Mouse (Mus musculus): ENCODE measurements around the gene Elovl5. TPM values are rescaled to one million over a fixed set of nuclear protein-coding genes. Genes with fewer than 3 reads are reported as not detected.

The Elovl5 gene
- polyA plus RNA-seq, 1 experiment from 2014 or later = 56.0 TPM

DNA sequence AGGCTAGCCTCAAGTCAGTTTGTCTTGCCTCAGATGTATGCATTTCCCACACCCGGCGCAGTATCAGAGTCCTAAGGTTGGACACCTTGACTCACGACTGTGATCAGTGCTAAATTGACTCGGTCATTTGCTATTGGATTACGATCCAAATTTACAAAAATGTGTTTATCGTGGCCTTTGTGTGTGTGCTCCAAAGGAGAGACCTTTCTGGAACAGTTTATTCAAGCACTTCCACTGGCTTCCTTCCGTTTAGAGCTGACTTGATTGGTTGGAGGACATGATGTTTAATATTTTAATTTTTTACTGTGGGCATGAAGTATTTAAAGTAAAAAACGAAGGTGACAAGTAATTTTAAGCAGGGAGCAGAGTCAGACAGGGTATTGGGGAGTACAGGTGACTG is 38.8 kb downstream of the Elovl5 start:
- no peak overlapping the region for H3K9ac ChIP-seq (ENCODE audit: low read depth, low read length)
- H3K4me1 ChIP-seq (replicated peaks; ENCODE audit: control insufficient read depth, insufficient read depth, low read length) = peaks cover 15% of the 10 kb centered on the region
- WGBS = 85% methylated on average over 8 of the region's 8 CpGs
- ATAC-seq (replicated peaks; ENCODE audit: low FRiP score) (no peak), DNase-seq (ENCODE audit: low spot score) (no peak)
- no peaks in the 10 kb centered on the region for H3K9me3 ChIP-seq (ENCODE audit: control insufficient read depth, low read length)
- H3K36me3 ChIP-seq (ENCODE audit: control insufficient read depth, insufficient read depth, low read length) = peaks cover 1% of the 10 kb centered on the region; the same call in 1 of the 2 replicates
- H3K4me2 ChIP-seq = no peak overlapping the region
- no peaks in the 10 kb centered on the region for H3K27me3 ChIP-seq (replicated peaks; ENCODE audit: control insufficient read depth, insufficient read depth, low read length)
- H3K27ac ChIP-seq (ENCODE audit: low read depth, low read length) = no peak overlapping the region
- H3K4me3 ChIP-seq (ENCODE audit: low read depth, low read length) = no peak overlapping the region

DNA sequence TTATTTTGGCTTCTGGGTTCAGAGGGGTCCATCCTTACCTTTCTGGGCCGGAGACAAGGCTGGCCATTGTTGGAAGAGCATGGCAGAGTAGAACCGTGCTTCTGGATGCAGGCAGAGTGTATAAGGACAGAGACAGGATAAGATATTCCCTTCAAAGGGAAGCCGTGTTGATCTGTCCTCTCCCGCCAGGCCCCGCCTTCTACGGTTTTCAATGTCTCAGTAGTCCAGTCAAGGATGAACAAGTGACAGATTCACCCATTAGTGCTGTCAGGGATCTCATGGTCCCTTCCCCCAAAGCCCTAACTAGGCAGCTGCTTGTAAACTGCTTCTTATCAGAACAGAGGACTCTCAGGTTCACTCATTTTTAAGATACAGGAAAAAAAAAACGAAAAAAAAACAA is 41.2 kb downstream of the Elovl5 start:
- Histone ChIP-seq H3K9ac (ENCODE audit: low read depth, low read length) (no peak overlapping the region), H3K27ac (ENCODE audit: low read depth, low read length) (no peak overlapping the region), H3K4me3 (ENCODE audit: low read depth, low read length) (no peak overlapping the region), H3K36me3 (ENCODE audit: control insufficient read depth, insufficient read depth, low read length) (peaks cover 4% of the 10 kb centered on the region; the same call in 1 of the 2 replicates), H3K4me1 (replicated peaks; ENCODE audit: control insufficient read depth, insufficient read depth, low read length) (peaks cover 13% of the 10 kb centered on the region), H3K27me3 (replicated peaks; ENCODE audit: control insufficient read depth, insufficient read depth, low read length) (no peaks in the 10 kb centered on the region), H3K4me2 (no peak overlapping the region), H3K9me3 (ENCODE audit: control insufficient read depth, low read length) (no peaks in the 10 kb centered on the region)
- ATAC-seq (replicated peaks; ENCODE audit: low FRiP score) = no peak
- DNase-seq (ENCODE audit: low spot score) = no peak
- 90% methylated on average over 7 of the region's 7 CpGs for WGBS

DNA sequence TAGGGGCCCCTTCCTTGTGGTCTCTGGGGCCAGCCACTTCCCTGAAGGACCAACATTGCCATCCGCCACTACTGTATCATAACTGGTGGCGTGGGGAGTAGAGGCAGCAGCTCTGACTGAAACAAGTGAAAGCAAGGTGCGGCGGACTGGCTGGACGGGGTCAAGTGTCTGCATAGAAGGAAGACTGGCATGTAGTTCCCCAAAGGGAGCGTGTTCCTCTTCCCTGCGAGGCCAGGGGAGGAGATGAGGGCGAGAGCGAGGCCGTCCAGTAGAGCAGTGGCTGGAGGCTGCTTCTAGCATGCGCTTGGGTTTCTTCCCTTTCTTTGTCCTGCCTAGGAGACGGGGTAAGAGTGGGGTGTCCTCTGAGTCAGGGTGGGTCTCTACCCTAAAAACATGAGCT is 42.6 kb downstream of the Elovl5 start:
- ATAC-seq (replicated peaks; ENCODE audit: low FRiP score) = no peak
- Histone ChIP-seq H3K4me1 (replicated peaks; ENCODE audit: control insufficient read depth, insufficient read depth, low read length) (peaks cover 7% of the 10 kb centered on the region), H3K27ac (ENCODE audit: low read depth, low read length) (no peak overlapping the region), H3K9ac (ENCODE audit: low read depth, low read length) (no peak overlapping the region), H3K9me3 (ENCODE audit: control insufficient read depth, low read length) (no peaks in the 10 kb centered on the region), H3K27me3 (replicated peaks; ENCODE audit: control insufficient read depth, insufficient read depth, low read length) (no peaks in the 10 kb centered on the region), H3K4me3 (ENCODE audit: low read depth, low read length) (no peak overlapping the region), H3K4me2 (no peak overlapping the region), H3K36me3 (ENCODE audit: control insufficient read depth, insufficient read depth, low read length) (peaks cover 4% of the 10 kb centered on the region; the same call in 1 of the 2 replicates)
- 76% methylated on average over 12 of the region's 12 CpGs for WGBS
- no peak for DNase-seq (ENCODE audit: low spot score)

DNA sequence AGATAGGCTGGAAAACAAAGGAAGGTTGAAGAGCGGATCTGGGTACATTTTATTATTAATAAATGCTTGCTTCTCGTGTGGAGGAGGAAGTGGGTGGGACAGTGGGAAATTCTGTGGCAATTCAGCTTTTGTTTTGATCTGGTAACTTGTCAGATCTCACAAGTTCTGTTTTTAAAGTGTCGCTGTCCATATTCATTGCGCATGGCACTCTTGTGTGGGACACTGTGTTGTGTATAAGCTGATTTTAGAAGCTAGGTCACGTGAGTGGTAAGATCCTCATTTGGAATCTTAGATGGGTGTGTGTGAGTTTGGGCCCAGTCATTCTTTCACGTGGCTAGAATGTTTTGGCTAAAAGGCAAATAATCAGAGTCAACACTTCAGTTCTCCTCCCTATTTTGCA is 44.2 kb downstream of the Elovl5 start:
- Histone ChIP-seq H3K27me3 (replicated peaks; ENCODE audit: control insufficient read depth, insufficient read depth, low read length) (no peaks in the 10 kb centered on the region), H3K27ac (ENCODE audit: low read depth, low read length) (no peak overlapping the region), H3K4me3 (ENCODE audit: low read depth, low read length) (no peak overlapping the region), H3K36me3 (ENCODE audit: control insufficient read depth, insufficient read depth, low read length) (peaks cover 4% of the 10 kb centered on the region; the same call in 1 of the 2 replicates), H3K4me2 (no peak overlapping the region), H3K9me3 (ENCODE audit: control insufficient read depth, low read length) (no peaks in the 10 kb centered on the region), H3K4me1 (replicated peaks; ENCODE audit: control insufficient read depth, insufficient read depth, low read length) (no peaks in the 10 kb centered on the region), H3K9ac (ENCODE audit: low read depth, low read length) (no peak overlapping the region)
- DNase-seq (ENCODE audit: low spot score) (no peak), ATAC-seq (replicated peaks; ENCODE audit: low FRiP score) (no peak)
- WGBS = 82% methylated on average over 6 of the region's 6 CpGs

DNA sequence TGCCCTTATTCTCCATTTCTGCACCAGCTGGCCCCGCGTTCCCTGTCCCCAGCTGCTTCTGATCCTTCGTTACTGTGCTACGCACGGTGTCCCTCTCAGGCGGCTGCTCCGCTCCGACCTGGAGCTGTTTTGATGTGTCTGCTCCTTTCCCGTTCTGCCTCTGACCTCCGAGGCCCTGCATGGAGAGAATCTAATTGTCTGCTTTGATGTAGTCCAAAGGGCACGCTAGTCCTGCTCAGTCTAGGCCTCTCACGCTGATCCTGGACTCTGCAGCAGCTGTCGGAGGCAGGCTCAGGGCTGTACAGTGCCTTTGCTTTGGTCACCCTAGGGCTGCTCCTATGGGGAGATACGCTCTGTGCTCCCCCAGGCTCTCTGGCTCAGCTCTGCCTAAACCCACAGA is 46.9 kb downstream of the Elovl5 start:
- H3K4me3 ChIP-seq (ENCODE audit: low read depth, low read length) = no peak overlapping the region
- WGBS = 70% methylated on average over 14 of the region's 14 CpGs
- no peak for DNase-seq (ENCODE audit: low spot score)
- no peak overlapping the region for H3K4me2 ChIP-seq
- no peaks in the 10 kb centered on the region for H3K27me3 ChIP-seq (replicated peaks; ENCODE audit: control insufficient read depth, insufficient read depth, low read length)
- H3K9me3 ChIP-seq (ENCODE audit: control insufficient read depth, low read length) = no peaks in the 10 kb centered on the region
- no peaks in the 10 kb centered on the region for H3K4me1 ChIP-seq (replicated peaks; ENCODE audit: control insufficient read depth, insufficient read depth, low read length)
- peaks cover 4% of the 10 kb centered on the region; the same call in 1 of the 2 replicates for H3K36me3 ChIP-seq (ENCODE audit: control insufficient read depth, insufficient read depth, low read length)
- H3K27ac ChIP-seq (ENCODE audit: low read depth, low read length) = no peak overlapping the region
- H3K9ac ChIP-seq (ENCODE audit: low read depth, low read length) = no peak overlapping the region
- ATAC-seq (replicated peaks; ENCODE audit: low FRiP score) = peak; percentile 65; the same call in 1 of the 2 replicates

DNA sequence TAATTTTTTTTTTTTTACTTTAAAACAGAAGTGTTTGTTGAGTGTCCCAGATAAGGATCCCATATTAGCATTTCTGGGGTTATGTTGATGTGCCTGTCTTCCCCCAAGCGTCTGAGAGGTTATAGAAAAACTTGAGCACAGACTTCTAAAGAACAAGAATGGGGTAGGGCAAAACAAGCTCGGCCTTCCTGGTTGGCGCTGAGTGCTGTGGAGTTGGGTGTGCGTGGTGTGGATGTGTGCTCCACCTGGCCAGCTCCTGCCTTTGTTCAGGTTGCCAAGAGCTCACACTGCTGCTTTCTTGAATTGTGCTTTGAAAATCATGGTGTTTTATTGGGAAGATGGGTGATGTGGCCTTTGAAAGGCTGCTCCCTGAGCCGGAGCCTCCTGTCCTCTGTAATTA is 48.1 kb downstream of the Elovl5 start:
- H3K27ac ChIP-seq (ENCODE audit: low read depth, low read length) = no peak overlapping the region
- ATAC-seq (replicated peaks; ENCODE audit: low FRiP score) = no peak
- H3K36me3 ChIP-seq (ENCODE audit: control insufficient read depth, insufficient read depth, low read length) = peaks cover 4% of the 10 kb centered on the region; the same call in 1 of the 2 replicates
- WGBS = 87% methylated on average over 5 of the region's 5 CpGs
- H3K9ac ChIP-seq (ENCODE audit: low read depth, low read length) = no peak overlapping the region
- H3K4me3 ChIP-seq (ENCODE audit: low read depth, low read length) = no peak overlapping the region
- no peak for DNase-seq (ENCODE audit: low spot score)
- H3K4me1 ChIP-seq (replicated peaks; ENCODE audit: control insufficient read depth, insufficient read depth, low read length) = no peaks in the 10 kb centered on the region
- no peak overlapping the region for H3K4me2 ChIP-seq
- no peaks in the 10 kb centered on the region for H3K9me3 ChIP-seq (ENCODE audit: control insufficient read depth, low read length)
- no peaks in the 10 kb centered on the region for H3K27me3 ChIP-seq (replicated peaks; ENCODE audit: control insufficient read depth, insufficient read depth, low read length)

DNA sequence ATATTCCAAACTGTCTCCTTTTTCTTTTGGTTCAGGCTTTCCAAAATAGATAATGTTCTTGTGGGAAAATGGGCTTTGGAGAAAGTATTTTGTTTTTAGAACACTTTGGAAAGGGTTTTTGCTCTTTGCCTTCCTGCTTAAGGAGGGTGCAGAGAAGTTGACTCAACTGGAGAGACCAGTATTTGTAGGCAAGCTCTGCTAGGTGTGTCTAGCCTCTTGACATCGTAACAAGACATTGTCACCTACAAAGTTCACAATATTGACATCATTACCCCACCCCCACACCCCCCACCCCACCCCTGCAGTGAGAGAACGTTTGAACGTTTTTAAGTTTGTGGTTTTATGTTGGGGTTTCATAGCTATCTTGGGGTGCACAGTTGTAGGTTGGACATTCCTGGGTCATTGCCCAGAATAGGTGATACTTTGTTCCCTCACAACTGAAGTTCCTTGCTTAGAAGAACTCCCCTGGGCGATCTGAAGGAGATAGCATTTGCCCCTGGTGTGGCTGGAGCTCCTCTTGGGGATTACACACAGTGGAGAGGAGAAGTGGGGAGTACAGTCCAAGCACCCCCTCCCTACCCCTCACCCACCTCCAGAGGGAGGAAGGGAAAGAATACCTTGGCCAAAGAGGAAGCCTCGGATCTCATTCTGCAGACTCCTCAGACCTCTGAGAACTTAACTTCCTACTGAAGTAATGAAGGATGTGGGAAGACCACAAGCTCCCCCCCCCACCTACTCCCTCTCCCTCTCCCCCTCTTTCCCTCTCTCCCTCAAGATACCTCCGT is 48.8 kb downstream of the Elovl5 start:
- 70% methylated on average over 6 of the region's 6 CpGs for WGBS
- no peak for ATAC-seq (replicated peaks; ENCODE audit: low FRiP score)
- H3K4me2 ChIP-seq = no peak overlapping the region
- no peaks in the 10 kb centered on the region for H3K4me1 ChIP-seq (replicated peaks; ENCODE audit: control insufficient read depth, insufficient read depth, low read length)
- H3K36me3 ChIP-seq (ENCODE audit: control insufficient read depth, insufficient read depth, low read length) = peaks cover 3% of the 10 kb centered on the region; the same call in 1 of the 2 replicates
- H3K27ac ChIP-seq (ENCODE audit: low read depth, low read length) = no peak overlapping the region
- no peaks in the 10 kb centered on the region for H3K27me3 ChIP-seq (replicated peaks; ENCODE audit: control insufficient read depth, insufficient read depth, low read length)
- no peak overlapping the region for H3K4me3 ChIP-seq (ENCODE audit: low read depth, low read length)
- no peak overlapping the region for H3K9ac ChIP-seq (ENCODE audit: low read depth, low read length)
- DNase-seq (ENCODE audit: low spot score) = no peak
- H3K9me3 ChIP-seq (ENCODE audit: control insufficient read depth, low read length) = no peaks in the 10 kb centered on the region

DNA sequence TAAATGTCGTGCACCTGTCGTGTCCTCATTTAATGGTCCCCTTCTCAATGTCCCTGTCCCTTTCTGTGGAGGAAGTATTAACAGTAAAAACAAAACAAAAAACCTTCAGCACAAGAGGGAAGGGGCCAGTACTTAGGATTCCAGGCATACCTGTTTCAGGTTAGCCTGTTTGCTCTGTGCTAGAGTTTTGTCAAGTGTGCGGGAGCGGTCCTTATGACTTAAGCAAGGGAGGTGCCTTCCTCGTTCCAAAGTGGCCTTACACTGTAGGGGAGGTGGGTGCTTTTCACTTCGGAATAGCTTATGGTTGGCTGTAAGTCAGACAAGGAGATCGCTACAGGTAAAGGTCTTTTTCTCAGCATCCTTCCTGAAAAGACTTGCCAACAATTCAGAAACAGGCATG is 49.7 kb downstream of the Elovl5 start:
- Histone ChIP-seq H3K4me3 (ENCODE audit: low read depth, low read length) (no peak overlapping the region), H3K4me1 (replicated peaks; ENCODE audit: control insufficient read depth, insufficient read depth, low read length) (no peaks in the 10 kb centered on the region), H3K27me3 (replicated peaks; ENCODE audit: control insufficient read depth, insufficient read depth, low read length) (no peaks in the 10 kb centered on the region), H3K9ac (ENCODE audit: low read depth, low read length) (no peak overlapping the region), H3K9me3 (ENCODE audit: control insufficient read depth, low read length) (no peaks in the 10 kb centered on the region), H3K27ac (ENCODE audit: low read depth, low read length) (no peak overlapping the region), H3K4me2 (no peak overlapping the region), H3K36me3 (ENCODE audit: control insufficient read depth, insufficient read depth, low read length) (no peaks in the 10 kb centered on the region)
- 90% methylated on average over 7 of the region's 7 CpGs for WGBS
- DNase-seq (ENCODE audit: low spot score) (no peak), ATAC-seq (replicated peaks; ENCODE audit: low FRiP score) (no peak)

DNA sequence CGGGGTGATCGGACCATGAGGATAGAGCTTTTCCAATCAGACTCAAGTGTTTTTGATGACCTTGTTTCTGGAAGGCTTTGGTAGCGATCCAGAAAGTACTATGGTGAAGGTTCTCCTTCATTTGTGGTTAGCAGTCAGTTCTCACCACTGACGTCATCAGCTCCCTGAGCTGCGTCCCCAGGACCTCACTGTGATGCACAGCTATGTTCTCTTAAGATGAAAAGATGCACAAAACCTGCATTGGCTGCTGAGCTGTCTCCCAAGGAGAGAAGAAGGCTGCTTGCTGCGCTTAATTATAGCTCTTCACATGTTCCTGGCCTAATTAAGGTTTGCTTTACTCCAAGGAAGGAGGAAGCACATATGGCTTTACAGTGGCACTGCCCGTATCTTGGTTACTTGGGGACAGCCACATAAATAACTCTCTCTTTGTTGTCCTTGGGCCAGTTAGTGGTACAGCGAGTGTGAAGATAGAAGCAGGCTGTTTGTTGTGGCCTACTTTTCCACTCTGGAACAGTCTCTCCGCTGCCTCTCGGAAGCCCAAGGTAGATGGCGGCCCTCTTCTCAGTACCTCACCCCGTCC is 50.5 kb downstream of the Elovl5 start:
- no peak overlapping the region for H3K4me2 ChIP-seq
- H3K27me3 ChIP-seq (replicated peaks; ENCODE audit: control insufficient read depth, insufficient read depth, low read length) = no peaks in the 10 kb centered on the region
- no peaks in the 10 kb centered on the region for H3K9me3 ChIP-seq (ENCODE audit: control insufficient read depth, low read length)
- no peak overlapping the region for H3K4me3 ChIP-seq (ENCODE audit: low read depth, low read length)
- WGBS = 88% methylated on average over 12 of the region's 12 CpGs
- H3K36me3 ChIP-seq (ENCODE audit: control insufficient read depth, insufficient read depth, low read length) = no peaks in the 10 kb centered on the region
- ATAC-seq (replicated peaks; ENCODE audit: low FRiP score) (no peak), DNase-seq (ENCODE audit: low spot score) (no peak)
- H3K4me1 ChIP-seq (replicated peaks; ENCODE audit: control insufficient read depth, insufficient read depth, low read length) = no peaks in the 10 kb centered on the region
- no peak overlapping the region for H3K27ac ChIP-seq (ENCODE audit: low read depth, low read length)
- H3K9ac ChIP-seq (ENCODE audit: low read depth, low read length) = no peak overlapping the region
